Mouse (Mus musculus): ENCODE data around the gene Kcnh1.

DNA sequence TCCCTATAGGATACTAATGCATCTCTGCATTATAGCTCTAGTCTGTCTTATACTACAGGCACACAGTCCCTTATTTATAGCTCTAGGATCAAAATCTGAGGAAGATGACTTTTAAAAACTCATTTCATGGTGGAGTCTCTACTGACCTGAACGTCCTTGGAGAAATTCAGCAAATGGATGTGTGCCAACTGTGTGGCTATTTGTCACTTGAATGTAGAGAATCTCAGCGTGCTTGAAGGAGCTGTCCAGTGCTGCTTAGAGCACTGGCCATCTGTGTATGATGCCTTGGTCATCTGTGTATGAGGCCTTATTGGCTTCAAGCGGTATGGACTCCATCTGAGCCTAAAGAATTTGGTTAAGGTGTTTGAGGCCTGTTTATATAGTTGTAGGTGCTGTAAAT lies 100.7 kb downstream of the Kcnh1 start:
- TF ChIP-seq MXI1 (IDR thresholded peaks at IDR 0.05; ENCODE audit: low read depth, low read length) (no peak), JUN (IDR thresholded peaks at IDR 0.05; ENCODE audit: insufficient read depth, low read depth, low read length) (no peak), TBP (conservative IDR thresholded peaks at IDR 0.05; ENCODE audit: low read depth, low read length) (no peak), POLR2A (IDR thresholded peaks at IDR 0.05; ENCODE audit: low read depth, low read length) (no peak), MAFK (IDR thresholded peaks at IDR 0.05; ENCODE audit: insufficient replicate concordance, low read length) (no peak), CTCF (conservative IDR thresholded peaks at IDR 0.05 in 1 of 2, IDR thresholded peaks at IDR 0.05 in 1 of 2; ENCODE audit: low read depth in 2 of 2, low read length in 2 of 2) (no peak), NELFE (IDR thresholded peaks at IDR 0.05; ENCODE audit: low read depth, low read length) (no peak), CHD2 (IDR thresholded peaks at IDR 0.05; ENCODE audit: low read length) (no peak), PAX5 (IDR thresholded peaks at IDR 0.05; ENCODE audit: low read length) (no peak), USF2 (conservative IDR thresholded peaks at IDR 0.05; ENCODE audit: low read depth, low read length) (no peak), JUND (conservative IDR thresholded peaks at IDR 0.05; ENCODE audit: low read depth, low read length) (no peak), ZNF384 (IDR thresholded peaks at IDR 0.05; ENCODE audit: low read depth, low read length) (no peak), HCFC1 (IDR thresholded peaks at IDR 0.05; ENCODE audit: low read depth, low read length) (no peak), USF1 (IDR thresholded peaks at IDR 0.05; ENCODE audit: low read depth, low read length) (no peak)

Measured in CH12.LX (cell line).